Comparison of ENCODE assay signal across 18 mouse cellular contexts in the genomic region with DNA sequence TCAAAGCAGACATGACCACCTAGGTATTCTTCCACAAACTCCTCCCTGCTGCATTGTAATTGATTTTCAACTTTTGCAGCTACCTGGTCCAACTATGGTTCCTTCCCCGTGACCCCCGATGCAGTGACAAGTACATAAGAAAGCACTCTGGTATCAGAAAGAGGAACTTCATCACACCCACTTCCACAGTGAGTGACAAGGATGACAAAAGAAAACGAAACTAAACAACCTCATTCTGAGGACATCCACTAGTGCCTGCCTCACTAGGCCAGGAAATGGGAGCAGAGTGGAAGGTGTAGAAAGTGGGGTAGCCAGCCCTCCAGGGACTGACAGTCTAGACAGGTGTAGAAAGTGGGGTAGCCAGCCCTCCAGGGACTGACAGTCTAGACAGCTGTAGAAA.
"Had no signal": no experiment of that assay in that cellular context is flagged by ENCODE, and none has a peak within 500 bp of the region (broad histone marks: within the 10 kb centered on the region; RNA-seq: fewer than 3 reads in every experiment).

No protein-coding gene starts in this region.

- H3K9me3 ChIP-seq: midbrain, embryonic 10.5 days; midbrain, embryonic 12.5 days; neural tube, embryonic 13.5 days; neural tube, embryonic 15.5 days had no signal

- DNase-seq: lung, adult 18-20 months; lung, embryonic 14.5 days; lung, postnatal 10 days; lung, postnatal 4 days; midbrain, embryonic 14.5 days; retina, postnatal 1 day; right cerebral cortex, adult 18-20 months; right cerebral cortex, postnatal 25 days; thymus, adult 18-20 months; thymus, postnatal 14 days; thymus, postnatal 4 days had no signal

- H3K4me3 ChIP-seq: midbrain, embryonic 10.5 days; midbrain, embryonic 12.5 days; myocyte; neural tube, embryonic 13.5 days; neural tube, embryonic 15.5 days had no signal

- H3K27me3 ChIP-seq: midbrain, embryonic 12.5 days; neural tube, embryonic 13.5 days; neural tube, embryonic 15.5 days had no signal

- H3K27ac ChIP-seq: liver, embryonic 14.5 days; midbrain, embryonic 10.5 days; midbrain, embryonic 12.5 days; neural tube, embryonic 13.5 days; neural tube, embryonic 15.5 days had no signal

- H3K9ac ChIP-seq: liver, embryonic 14.5 days; lung, embryonic 14.5 days; midbrain, embryonic 12.5 days; neural tube, embryonic 13.5 days; neural tube, embryonic 15.5 days had no signal

- ATAC-seq: midbrain, embryonic 16.5 days had no signal

- H3K4me1 ChIP-seq: midbrain, embryonic 10.5 days; midbrain, embryonic 12.5 days; neural tube, embryonic 13.5 days; neural tube, embryonic 15.5 days had no signal

- H3K36me3 ChIP-seq: midbrain, embryonic 10.5 days; midbrain, embryonic 12.5 days; neural tube, embryonic 13.5 days; neural tube, embryonic 15.5 days had no signal
